Mouse (Mus musculus) lung, postnatal 0 days (tissue): ENCODE results near the gene Gm20388.

Experiments used
- CTCF ChIP-seq: IDR thresholded peaks from 2 replicates; pipeline ENCODE4 v1.5.1; 2016; ENCODE audit warnings: antibody characterized with exemption, mild to moderate bottlenecking
- EP300 ChIP-seq: IDR thresholded peaks from 2 replicates; pipeline ENCODE4 v1.6.1; 2016; ENCODE audit warnings: antibody characterized with exemption, mild to moderate bottlenecking, control low read depth

DNA sequence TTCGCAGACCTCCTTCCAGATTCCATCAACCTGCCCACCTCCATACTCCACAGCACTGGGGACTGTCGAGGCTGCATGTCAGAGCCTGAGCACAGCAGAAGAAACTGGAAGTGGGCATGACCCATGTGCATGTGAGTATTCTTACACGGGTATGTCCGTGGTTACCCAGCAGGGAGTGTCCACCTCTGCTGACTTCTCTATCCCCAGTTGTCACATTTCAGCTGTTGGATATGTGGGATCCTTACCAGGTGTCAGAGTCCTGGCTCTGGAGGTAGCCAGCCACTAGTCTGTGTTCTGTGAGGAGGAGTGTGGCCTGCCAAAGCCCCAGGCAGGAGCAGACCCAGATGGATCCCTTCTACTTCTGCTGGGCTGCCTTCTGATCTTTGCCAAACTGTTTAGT is 2128.8 kb downstream of the Gm20388 start:
- TF ChIP-seq CTCF (no peak), EP300 (no peak)
